Mouse (Mus musculus) CH12.LX (cell line): ENCODE measurements around the gene Dapk2.

ENCODE experiments used
- CHD2 ChIP-seq: IDR thresholded peaks from 2 replicates; pipeline ENCODE4 v1.6.1; 2011; ENCODE audit warnings: low read length, improper control_type of control experiment
- CTCF ChIP-seq, 2 experiments: IDR thresholded peaks in 1 of 2; conservative IDR thresholded peaks in 1 of 2; 2 replicates each; pipeline ENCODE4 v1.5.1; 2011 to 2012; ENCODE audit warnings: low read depth in 2 of 2, low read length in 2 of 2, improper control_type of control experiment in 1 of 2, inconsistent platforms in 1 of 2, mild to moderate bottlenecking in 1 of 2, moderate library complexity in 1 of 2
- HCFC1 ChIP-seq: IDR thresholded peaks from 2 replicates; pipeline ENCODE4 v1.6.1; 2012; ENCODE audit warnings: low read depth, mild to moderate bottlenecking, inconsistent platforms, low read length, improper control_type of control experiment
- JUN ChIP-seq: IDR thresholded peaks from 2 replicates; pipeline ENCODE4 v1.6.1; 2011; ENCODE audit warnings: low read depth, mild to moderate bottlenecking, low read length, improper control_type of control experiment, moderate library complexity; ENCODE audit not compliant: insufficient read depth
- KAT2A ChIP-seq: IDR thresholded peaks from 2 replicates; pipeline ENCODE4 v1.6.1; 2012; ENCODE audit warnings: low read length, improper control_type of control experiment, inconsistent platforms; ENCODE audit not compliant: insufficient replicate concordance
- NELFE ChIP-seq: IDR thresholded peaks from 2 replicates; pipeline ENCODE4 v1.6.1; 2011; ENCODE audit warnings: low read depth, low read length, improper control_type of control experiment
- NRF1 ChIP-seq: IDR thresholded peaks from 2 replicates; pipeline ENCODE4 v1.6.1; 2014; ENCODE audit warnings: low read depth, mild to moderate bottlenecking, inconsistent platforms, low read length, improper control_type of control experiment, moderate library complexity
- POLR2A ChIP-seq: IDR thresholded peaks from 2 replicates; pipeline ENCODE4 v1.6.1; 2011; ENCODE audit warnings: low read depth, mild to moderate bottlenecking, improper control_type of control experiment, low read length
- POLR2AphosphoS2 ChIP-seq: IDR thresholded peaks from 2 replicates; pipeline ENCODE4 v1.6.1; 2011; ENCODE audit warnings: low read depth, low read length, improper control_type of control experiment
- RCOR1 ChIP-seq: conservative IDR thresholded peaks from 2 replicates; pipeline ENCODE4 v1.6.1; 2012; ENCODE audit warnings: low read depth, mild to moderate bottlenecking, inconsistent platforms, low read length, improper control_type of control experiment
- SIN3A ChIP-seq: IDR thresholded peaks from 2 replicates; pipeline ENCODE4 v1.6.1; 2012; ENCODE audit warnings: low read length, improper control_type of control experiment, inconsistent platforms
- USF1 ChIP-seq: IDR thresholded peaks from 2 replicates; pipeline ENCODE4 v1.6.1; 2014; ENCODE audit warnings: low read depth, mild to moderate bottlenecking, inconsistent platforms, low read length, improper control_type of control experiment

DNA sequence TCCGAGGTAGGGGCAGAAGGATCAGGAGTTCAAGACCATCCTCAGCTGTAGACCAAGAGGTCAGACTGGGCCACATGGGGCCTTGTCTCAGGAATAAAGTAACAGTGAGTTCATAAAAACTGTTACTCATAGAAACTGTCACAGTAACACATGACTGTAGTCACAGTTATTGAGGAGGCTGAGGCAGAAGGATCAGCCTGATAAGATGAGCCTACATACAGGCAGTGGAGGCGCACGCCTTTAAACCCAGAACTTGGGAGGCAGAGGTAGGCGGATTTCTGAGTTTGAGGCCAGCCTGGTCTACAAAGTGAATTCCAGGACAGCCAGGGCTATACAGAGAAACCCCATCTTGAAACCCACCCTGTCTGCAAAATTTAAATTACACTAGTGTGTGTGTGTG lies 37.9 kb upstream of the Dapk2 start:
- TF ChIP-seq NRF1 (no peak), JUN (no peak), CTCF (conservative IDR thresholded peaks at IDR 0.05 in 1 of 2, IDR thresholded peaks at IDR 0.05 in 1 of 2; ENCODE audit: low read depth in 2 of 2, low read length in 2 of 2) (no peak), HCFC1 (no peak), USF1 (no peak), KAT2A (no peak), POLR2A (no peak), POLR2AphosphoS2 (no peak), NELFE (no peak), RCOR1 (no peak), CHD2 (no peak), SIN3A (no peak)
